9 mouse cellular contexts compared by ENCODE assay signal in genomic region chr11:104648571-104648970, GRCm38 (mm10). TPM values are rescaled to one million over a fixed set of nuclear protein-coding genes. Genes with fewer than 3 reads are reported as not detected.
DNase-seq lines count a peak whose midpoint lies in the region; ATAC-seq and TF ChIP-seq lines count a peak whose summit lies in the region.
"Had no signal": no experiment of that assay in that cellular context is flagged by ENCODE, and none has a peak within 500 bp of the region (broad histone marks: within the 10 kb centered on the region; RNA-seq: fewer than 3 reads in every experiment).

No protein-coding gene starts in this region.

- intact Hi-C loops in heart, postnatal 10 days (cut with DNase I): no loop called here

- H3K79me3 ChIP-seq in C2C12 (ENCODE audit: low read depth): no peaks in the 10 kb centered on the region

- H3K27me3 ChIP-seq in heart, embryonic 10.5 days (ENCODE audit: insufficient read depth, poor library complexity, severe bottlenecking): no peaks in the 10 kb centered on the region
- H3K27me3 ChIP-seq in C2C12 (ENCODE audit: control insufficient read depth, insufficient read depth, insufficient read length): no peaks in the 10 kb centered on the region
- H3K27me3 ChIP-seq in liver, embryonic 16.5 days (ENCODE audit: control insufficient read depth, insufficient read depth, low read depth, low read length): no peaks in the 10 kb centered on the region
- H3K27me3 ChIP-seq in midbrain, embryonic 11.5 days (ENCODE audit: control insufficient read depth, insufficient read depth, low read length): no peaks in the 10 kb centered on the region
- H3K27me3 ChIP-seq: embryonic facial prominence, embryonic 12.5 days had no signal

- 47% methylated on average over 3 of the region's 3 CpGs for WGBS in heart, embryonic 10.5 days
- 40% methylated on average over 3 of the region's 3 CpGs for WGBS in liver, embryonic 16.5 days (ENCODE audit: insufficient replicate concordance)
- WGBS in midbrain, embryonic 11.5 days: 51% methylated on average over 3 of the region's 3 CpGs

- H3K27ac ChIP-seq in heart, embryonic 10.5 days: no peak overlapping the region
- no peak overlapping the region for H3K27ac ChIP-seq in liver, embryonic 16.5 days (ENCODE audit: low read length)
- H3K27ac ChIP-seq in midbrain, embryonic 11.5 days (ENCODE audit: low read depth, low read length): no peak overlapping the region
- H3K27ac ChIP-seq: embryonic facial prominence, embryonic 12.5 days had no signal

- peak; percentile 42 for TF ChIP-seq CTCF in C2C12 (IDR thresholded peaks at IDR 0.05; ENCODE audit: control insufficient read depth, insufficient read depth, insufficient read length)

- 0 out of 2 replicates have a peak, but pooled peaks cover 5% of the 10 kb centered on the region for H3K4me1 ChIP-seq in heart, embryonic 10.5 days
- H3K4me1 ChIP-seq in liver, embryonic 16.5 days (ENCODE audit: control insufficient read depth, low read depth, low read length): no peaks in the 10 kb centered on the region
- no peaks in the 10 kb centered on the region for H3K4me1 ChIP-seq in midbrain, embryonic 11.5 days (ENCODE audit: control insufficient read depth, insufficient read depth, low read length)
- H3K4me1 ChIP-seq: embryonic facial prominence, embryonic 12.5 days had no signal

- H3K9me3 ChIP-seq in heart, embryonic 10.5 days: no peaks in the 10 kb centered on the region
- H3K9me3 ChIP-seq in liver, embryonic 16.5 days (replicated peaks; ENCODE audit: control insufficient read depth, low read length): no peaks in the 10 kb centered on the region
- H3K9me3 ChIP-seq in midbrain, embryonic 11.5 days (ENCODE audit: control insufficient read depth, low read length): no peaks in the 10 kb centered on the region
- H3K9me3 ChIP-seq: embryonic facial prominence, embryonic 12.5 days had no signal

- DNase-seq in heart, postnatal 10 days: peak; percentile 24 to 55
- no peak for DNase-seq in heart, embryonic 10.5 days (ENCODE audit: low spot score)
- peak; percentile 78 for DNase-seq in WW6 (ENCODE audit: low read depth, low spot score)
- DNase-seq in testis, postnatal 10 days (ENCODE audit: low spot score): peak; percentile 74
- DNase-seq in midbrain, embryonic 11.5 days (ENCODE audit: low spot score, missing footprints): no peak
- DNase-seq in cerebellum, adult 11 months: no peak

- ATAC-seq in liver, embryonic 16.5 days (ENCODE audit: low read depth): 0 out of 2 replicates have a peak, but pooled peaks have one; percentile 9
- ATAC-seq in midbrain, embryonic 11.5 days (ENCODE audit: low FRiP score): no peak

- no peaks in the 10 kb centered on the region for H3K79me2 ChIP-seq in C2C12 (ENCODE audit: control insufficient read depth, insufficient read depth)

- peaks cover 3% of the 10 kb centered on the region; the same call in 1 of the 2 replicates for H3K36me3 ChIP-seq in heart, embryonic 10.5 days
- peaks cover 36% of the 10 kb centered on the region for H3K36me3 ChIP-seq in C2C12 (ENCODE audit: control insufficient read depth, insufficient read depth)
- H3K36me3 ChIP-seq in liver, embryonic 16.5 days (ENCODE audit: control insufficient read depth, insufficient read depth): no peaks in the 10 kb centered on the region
- H3K36me3 ChIP-seq in midbrain, embryonic 11.5 days (ENCODE audit: control insufficient read depth, insufficient read depth, low read length): no peaks in the 10 kb centered on the region
- H3K36me3 ChIP-seq: embryonic facial prominence, embryonic 12.5 days had no signal

- H3K9ac ChIP-seq in liver, embryonic 16.5 days (ENCODE audit: low read depth, low read length): no peak overlapping the region
- no peak overlapping the region for H3K9ac ChIP-seq in midbrain, embryonic 11.5 days (ENCODE audit: low read length)
- H3K9ac ChIP-seq: embryonic facial prominence, embryonic 12.5 days had no signal

- no peak overlapping the region for H3K4me3 ChIP-seq in heart, embryonic 10.5 days
- no peak overlapping the region for H3K4me3 ChIP-seq in C2C12 (ENCODE audit: insufficient read depth, poor library complexity, severe bottlenecking)
- H3K4me3 ChIP-seq in liver, embryonic 16.5 days (ENCODE audit: low read depth, low read length): no peak overlapping the region
- no peak overlapping the region for H3K4me3 ChIP-seq in midbrain, embryonic 11.5 days (ENCODE audit: low read depth, low read length)
- H3K4me3 ChIP-seq: embryonic facial prominence, embryonic 12.5 days had no signal

- no peak overlapping the region for H3K4me2 ChIP-seq in liver, embryonic 16.5 days (ENCODE audit: low read depth, low read length)
- no peak overlapping the region for H3K4me2 ChIP-seq in midbrain, embryonic 11.5 days
- H3K4me2 ChIP-seq: embryonic facial prominence, embryonic 12.5 days had no signal

- no peak overlapping the region for H3ac ChIP-seq in C2C12 (ENCODE audit: control insufficient read depth, insufficient read length, low read depth)

TF ChIP-seq in C2C12, 6 proteins besides CTCF, POLR2A, EP300 and RAD21:
- no peak for TF ChIP-seq MYOG (IDR thresholded peaks at IDR 0.05; ENCODE audit: control insufficient read depth, extremely low read depth, insufficient read length)
- no peak for TF ChIP-seq CEBPB (IDR thresholded peaks at IDR 0.05; ENCODE audit: low read depth)
- no peak for TF ChIP-seq MAX (IDR thresholded peaks at IDR 0.05)
- TF ChIP-seq MYOD1 (IDR thresholded peaks at IDR 0.05; ENCODE audit: control insufficient read depth, insufficient read length, low read depth): no peak
- TF ChIP-seq USF1 (IDR thresholded peaks at IDR 0.05; ENCODE audit: low read depth): no peak
- no peak for TF ChIP-seq FOSL1 (IDR thresholded peaks at IDR 0.05; ENCODE audit: insufficient read depth, low read length, poor library complexity, severe bottlenecking)

RNA-seq across cellular contexts. Expression of gene Gm11639, which starts 36.9 kb away (rescaled TPM):
- under 1 TPM; 0.07 TPM for total RNA-seq in heart, postnatal 10 days (2021)
- 0.01 TPM in 1 of 2 replicates, not detected in the other for polyA plus RNA-seq in heart, embryonic 10.5 days (2016; fragmentation: Nextera tagmentation; extraction: Ambion mirVana)
- polyA plus RNA-seq in C2C12 (2012; fragmentation: generic; extraction: Trizol): not detected
- 0.05 and 0.06 TPM in 2 replicates for polyA plus RNA-seq in liver, embryonic 16.5 days (2015; fragmentation: Nextera tagmentation; extraction: Ambion mirVana)
- not detected in 2 replicates for polyA plus RNA-seq in midbrain, embryonic 11.5 days (2014; fragmentation: Nextera tagmentation; extraction: Ambion mirVana)

RNA-seq across cellular contexts. Expression of gene Itgb3, which starts 40.8 kb away (rescaled TPM):
- total RNA-seq in heart, postnatal 10 days (2021): 1 to 10 TPM; 5.8 to 7.3 TPM
- polyA plus RNA-seq in heart, embryonic 10.5 days (2016; fragmentation: Nextera tagmentation; extraction: Ambion mirVana): 9.1 and 9.9 TPM in 2 replicates
- 15.0 TPM for polyA plus RNA-seq in C2C12 (2012; fragmentation: generic; extraction: Trizol)
- 13.8 and 16.0 TPM in 2 replicates for polyA plus RNA-seq in liver, embryonic 16.5 days (2015; fragmentation: Nextera tagmentation; extraction: Ambion mirVana)
- polyA plus RNA-seq in midbrain, embryonic 11.5 days (2014; fragmentation: Nextera tagmentation; extraction: Ambion mirVana): 1.5 and 1.7 TPM in 2 replicates

Comparison
In these comparisons a context has a peak if more than half of its experiments do, and no peak if none do; other contexts are left out.
1. DNase-seq: peak in heart, postnatal 10 days (2 of 2), WW6 (single experiment) and testis, postnatal 10 days (single experiment); none in heart, embryonic 10.5 days (single experiment), midbrain, embryonic 11.5 days (single experiment) and cerebellum, adult 11 months (single experiment).